Mouse (Mus musculus) embryonic facial prominence, embryonic 12.5 days (tissue): ENCODE measurements at regions not wholly inside any gene's neighbourhood (a gene's known extent, or its start where the extent isn't known, plus 50 kb on each side); places are given as distances from the start of the nearest gene placed in this dataset.
"Not testable (repeated sequence)": the region's sequence is repeated elsewhere in the genome, so short reads cannot be mapped to it uniquely, and the experiment has no call there.

ENCODE experiments used
- ATAC-seq: fragments of 200-750 bp; cut with Nextera tagmentation; 2 replicates; pipeline ENCODE4 v1.8.0; 2017; ENCODE audit not compliant: insufficient number of reproducible peaks, insufficient read depth, low FRiP score, low TSS enrichment
- H3K27ac ChIP-seq: fragments of 300-500 bp; sonication (generic); 2 replicates; pipeline ENCODE4 v1.5.1; 2016; ENCODE audit warnings: mild to moderate bottlenecking
- H3K27me3 ChIP-seq: fragments of 300-500 bp; sonication (generic); 2 replicates; pipeline ENCODE4 v1.6.1; 2016; ENCODE audit warnings: mild to moderate bottlenecking, moderate library complexity
- H3K36me3 ChIP-seq: fragments of 300-500 bp; sonication (generic); 2 replicates; pipeline ENCODE4 v1.6.1; 2016; ENCODE audit warnings: mild to moderate bottlenecking
- H3K4me1 ChIP-seq: fragments of 300-500 bp; sonication (generic); 2 replicates; pipeline ENCODE4 v1.6.1; 2016
- H3K4me2 ChIP-seq: fragments of 300-500 bp; sonication (generic); replicated peaks from 2 replicates; pipeline ENCODE4 v1.6.1; 2016; ENCODE audit warnings: mild to moderate bottlenecking, moderate library complexity
- H3K4me3 ChIP-seq: fragments of 300-500 bp; sonication (generic); 2 replicates; pipeline ENCODE4 v1.5.1; 2016; ENCODE audit warnings: mild to moderate bottlenecking
- H3K9ac ChIP-seq: fragments of 300-500 bp; sonication (generic); 2 replicates; pipeline ENCODE4 v1.6.1; 2016; ENCODE audit warnings: mild to moderate bottlenecking, moderate library complexity
- H3K9me3 ChIP-seq: fragments of 300-500 bp; sonication (generic); 2 replicates; pipeline ENCODE4 v1.6.1; 2016; ENCODE audit warnings: mild to moderate bottlenecking, moderate library complexity
- WGBS: fragments of 180-500 bp; shearing (Covaris S2); methylation state at CpG from one replicate; pipeline ENCODE4 v1.1.7; 2016; 5-methylcytosine and 5-hydroxymethylcytosine counted together

- Histone ChIP-seq H3K9ac (no peak overlapping the region), H3K4me2 (no peak overlapping the region), H3K4me1 (no peaks in the 10 kb centered on the region), H3K27ac (no peak overlapping the region), H3K4me3 (no peak overlapping the region), H3K27me3 (no peaks in the 10 kb centered on the region), H3K36me3 (no peaks in the 10 kb centered on the region), H3K9me3 (no peaks in the 10 kb centered on the region)
- ATAC-seq: no peak
- WGBS: 74% methylated on average over 5 of the region's 5 CpGs
These were observed 61.6 kb downstream of the Zxdb start for GRCm38 (mm10) chrX:94785983-94786382.

DNA sequence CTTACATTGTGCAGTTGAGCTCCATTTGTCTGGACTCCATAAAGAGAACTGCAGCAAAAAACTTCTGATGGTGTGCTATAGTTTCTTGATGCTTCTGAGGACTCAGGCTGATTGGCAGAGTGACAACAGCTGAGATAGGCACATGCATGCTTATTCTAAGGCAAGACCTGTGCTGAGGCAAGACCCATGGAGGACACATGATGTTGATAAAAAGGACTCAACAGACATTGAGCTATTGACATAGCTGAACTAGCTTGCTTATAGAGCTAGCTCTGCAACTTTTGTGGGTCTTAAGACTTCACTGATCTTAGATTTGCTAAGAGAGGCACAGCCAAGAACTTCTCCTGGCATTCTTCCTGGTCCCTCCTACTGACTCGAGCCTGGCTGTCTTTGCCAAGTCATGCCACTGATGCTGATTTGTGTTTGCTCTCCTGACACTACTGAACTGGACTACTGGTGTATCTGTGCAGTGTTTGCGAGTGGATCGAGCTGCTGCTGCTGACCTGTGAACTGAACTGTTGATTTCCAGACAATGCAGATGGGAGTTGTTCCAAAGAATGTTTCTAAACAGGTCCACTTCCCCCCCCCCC, 64.1 kb downstream of the Zxdb start:
- Histone ChIP-seq H3K4me1 (no peaks in the 10 kb centered on the region), H3K27ac (no peak overlapping the region), H3K9ac (no peak overlapping the region), H3K4me2 (no peak overlapping the region), H3K27me3 (no peaks in the 10 kb centered on the region), H3K4me3 (no peak overlapping the region), H3K9me3 (no peaks in the 10 kb centered on the region), H3K36me3 (no peaks in the 10 kb centered on the region)
- 83% methylated on average over 3 of the region's 3 CpGs for WGBS
- ATAC-seq: no peak

DNA sequence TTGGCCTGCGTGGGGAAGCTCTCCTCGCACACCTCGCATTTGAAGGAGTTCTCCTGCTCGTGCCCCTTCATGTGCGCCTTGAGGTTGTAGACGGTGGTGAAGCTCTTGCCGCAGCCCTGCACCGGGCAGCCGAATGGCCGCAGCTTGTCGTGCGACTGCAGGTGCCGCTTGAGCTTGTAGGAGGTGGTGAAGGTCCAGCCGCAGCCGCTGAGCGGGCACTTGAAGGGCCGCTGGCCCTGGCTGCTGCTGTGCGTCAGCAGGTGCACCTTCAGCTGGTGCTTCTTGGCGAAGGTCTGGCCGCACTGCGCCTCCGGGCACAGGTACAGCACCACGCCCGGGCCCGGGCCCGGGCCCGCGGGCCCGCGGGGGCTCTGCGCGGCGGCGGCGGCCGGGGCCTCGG, 72.5 kb downstream of the Zxdb start:
- no CpG with 5 or more reads among the region's 37 CpGs for WGBS
- H3K4me2 ChIP-seq, H3K27me3 ChIP-seq, H3K4me3 ChIP-seq, ATAC-seq, H3K9ac ChIP-seq, H3K27ac ChIP-seq, H3K36me3 ChIP-seq, H3K9me3 ChIP-seq, H3K4me1 ChIP-seq: not testable (repeated sequence)

DNA sequence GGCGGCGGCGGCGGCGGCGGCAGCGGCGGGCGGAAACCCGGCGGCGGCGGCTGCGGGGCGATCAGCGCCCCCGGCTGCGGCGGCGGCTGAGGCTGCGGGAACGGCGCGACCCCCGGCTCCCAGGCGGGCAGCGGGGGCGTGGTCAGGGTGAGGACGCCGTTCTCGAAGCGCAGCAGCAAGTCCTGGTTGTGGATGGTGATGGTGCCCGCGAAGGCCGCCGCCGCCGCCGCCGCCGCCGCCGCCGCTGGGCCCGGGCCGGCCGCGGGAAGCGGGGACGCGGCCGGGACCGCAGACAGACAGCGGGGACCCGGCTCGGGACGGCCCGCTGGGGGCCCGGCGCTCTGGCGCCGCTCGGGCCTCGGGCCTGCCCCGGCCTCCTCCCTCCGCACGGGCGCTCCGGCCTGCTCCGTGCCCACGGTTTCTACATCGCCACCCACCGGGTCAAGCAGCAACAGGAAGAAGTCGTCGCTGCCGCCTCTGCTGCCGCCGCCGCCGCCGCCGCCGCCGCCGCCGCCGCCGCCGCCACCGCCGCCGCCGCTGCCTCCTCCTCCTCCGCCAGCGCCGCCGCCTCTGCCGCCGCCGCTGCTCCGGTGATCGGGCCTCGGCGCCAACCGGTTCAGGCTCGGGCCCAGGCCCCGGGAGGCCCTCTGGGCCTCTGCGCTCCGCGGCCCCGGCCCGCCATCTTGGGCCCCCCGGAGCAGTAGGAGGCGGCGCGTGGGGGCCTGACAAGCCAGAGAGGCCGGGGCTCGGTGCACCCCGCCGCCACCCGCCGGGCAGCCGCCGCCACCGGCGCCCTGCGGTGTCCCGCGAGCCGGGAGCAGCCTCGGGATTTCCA, 73.2 kb downstream of the Zxdb start:
- not testable (repeated sequence) for H3K9ac ChIP-seq, H3K27me3 ChIP-seq, H3K27ac ChIP-seq, H3K4me2 ChIP-seq, H3K9me3 ChIP-seq, H3K4me3 ChIP-seq, H3K36me3 ChIP-seq, H3K4me1 ChIP-seq
- peak; percentile 71; the same call in 1 of the 2 replicates for ATAC-seq
- no CpG with 5 or more reads among the region's 131 CpGs for WGBS

GRCm38 (mm10) chrX:94798183-94798619, 73.8 kb downstream of the Zxdb start:
- not testable (repeated sequence) for H3K4me1 ChIP-seq
- WGBS: no CpG with 5 or more reads among the region's 22 CpGs

GRCm38 (mm10) chrX:94812760-94813159, 88.4 kb downstream of the Zxdb start:
- not testable (repeated sequence) for ATAC-seq, H3K4me3 ChIP-seq, H3K9me3 ChIP-seq, H3K27me3 ChIP-seq, H3K9ac ChIP-seq, H3K4me2 ChIP-seq, H3K36me3 ChIP-seq, H3K27ac ChIP-seq, H3K4me1 ChIP-seq
- WGBS: no CpG with 5 or more reads among the region's 3 CpGs

More at GRCm38 (mm10) chrX:94798183-94798619, 73.8 kb downstream of the Zxdb start:
- not testable (repeated sequence) for H3K4me2 ChIP-seq, H3K4me3 ChIP-seq, H3K9me3 ChIP-seq, H3K27ac ChIP-seq, H3K9ac ChIP-seq, H3K36me3 ChIP-seq, H3K27me3 ChIP-seq
- ATAC-seq: peak; percentile 65; the same call in 1 of the 2 replicates

GRCm38 (mm10) chrX:94827524-94827923, 103.2 kb downstream of the Zxdb start:
- H3K9ac ChIP-seq, H3K36me3 ChIP-seq, H3K27ac ChIP-seq, H3K4me2 ChIP-seq, H3K4me1 ChIP-seq, H3K4me3 ChIP-seq, H3K9me3 ChIP-seq, ATAC-seq, H3K27me3 ChIP-seq: not testable (repeated sequence)
- WGBS: 92% methylated on average over 6 of the region's 6 CpGs

DNA sequence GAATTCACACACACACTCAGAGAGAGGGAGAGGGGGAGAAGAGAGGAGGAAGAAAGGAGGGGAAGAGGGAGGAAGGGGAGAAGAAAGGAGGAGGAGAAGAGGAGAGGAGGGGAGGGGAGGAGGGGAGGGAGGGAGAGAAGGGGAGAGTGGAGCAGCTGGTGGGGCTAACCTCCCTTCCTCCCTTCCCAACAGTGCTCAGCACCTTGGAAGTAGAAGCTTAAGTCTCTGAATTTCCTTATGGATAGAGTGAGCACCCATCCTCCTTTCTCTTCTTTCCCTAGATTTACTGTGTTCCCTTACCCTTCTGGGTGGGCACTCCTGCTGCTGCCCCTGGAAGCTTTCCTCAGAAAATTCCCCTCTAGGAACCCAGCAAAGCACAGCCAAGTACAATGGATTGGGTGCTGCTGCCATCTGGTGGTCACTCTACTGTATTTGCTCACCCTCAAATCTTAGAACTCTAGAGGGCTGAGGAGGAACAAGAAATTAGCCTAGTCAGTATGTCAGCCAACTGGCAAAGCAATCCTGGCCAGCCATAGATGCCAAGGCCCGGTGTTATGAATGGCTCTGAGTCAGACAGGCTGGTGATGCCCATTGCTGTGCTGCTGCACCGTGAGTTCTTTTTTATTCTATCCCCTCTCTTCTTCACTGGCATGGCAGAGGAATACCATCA, 119.9 kb downstream of the Zxdb start:
- not testable (repeated sequence) for H3K27ac ChIP-seq, H3K27me3 ChIP-seq, ATAC-seq, H3K36me3 ChIP-seq, H3K4me2 ChIP-seq, H3K9ac ChIP-seq, H3K4me1 ChIP-seq, H3K9me3 ChIP-seq, H3K4me3 ChIP-seq
- WGBS: 40% methylated on average over 2 of the region's 2 CpGs

- H3K27me3 ChIP-seq, H3K9me3 ChIP-seq, H3K4me2 ChIP-seq, ATAC-seq, H3K27ac ChIP-seq, H3K9ac ChIP-seq, H3K36me3 ChIP-seq, H3K4me3 ChIP-seq, H3K4me1 ChIP-seq: not testable (repeated sequence)
- 83% methylated on average over 1 of the region's 3 CpGs for WGBS
These were observed 125.2 kb downstream of the Zxdb start for GRCm38 (mm10) chrX:94849549-94849948.

DNA sequence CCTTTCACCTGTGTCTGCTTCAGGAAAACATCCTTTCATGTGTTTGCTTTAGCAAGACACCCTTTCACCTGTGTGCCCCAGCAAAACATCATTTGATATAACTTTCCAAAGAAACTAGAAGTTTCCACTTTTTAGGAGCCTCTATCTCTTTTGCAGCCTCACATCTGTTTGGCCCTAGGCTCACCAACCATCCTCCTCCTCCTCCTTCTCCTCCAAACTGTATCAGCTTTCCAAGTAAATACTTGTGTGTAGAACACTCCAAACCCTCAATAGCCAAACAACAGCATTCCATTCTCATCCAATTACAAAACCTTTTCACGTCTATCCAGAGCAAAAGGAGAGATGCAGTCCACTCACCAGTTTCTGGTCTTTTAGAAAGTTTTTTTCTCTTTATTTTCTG, 133.1 kb downstream of the Zxdb start:
- ATAC-seq: no peak
- no peaks in the 10 kb centered on the region for H3K36me3 ChIP-seq
- H3K4me3 ChIP-seq: no peak overlapping the region
- H3K4me1 ChIP-seq: no peaks in the 10 kb centered on the region
- H3K9me3 ChIP-seq: no peaks in the 10 kb centered on the region
- H3K27ac ChIP-seq: no peak overlapping the region
- no peak overlapping the region for H3K9ac ChIP-seq
- H3K4me2 ChIP-seq: no peak overlapping the region
- no peaks in the 10 kb centered on the region for H3K27me3 ChIP-seq
- 47% methylated on average over 1 of the region's 1 CpGs for WGBS

- no peak overlapping the region for H3K9ac ChIP-seq
- no peaks in the 10 kb centered on the region for H3K9me3 ChIP-seq
- 66% methylated on average over 4 of the region's 4 CpGs for WGBS
- H3K27me3 ChIP-seq: no peaks in the 10 kb centered on the region
- H3K36me3 ChIP-seq: no peaks in the 10 kb centered on the region
- H3K27ac ChIP-seq: no peak overlapping the region
- H3K4me3 ChIP-seq: no peak overlapping the region
- ATAC-seq: no peak
- H3K4me1 ChIP-seq: no peaks in the 10 kb centered on the region
- no peak overlapping the region for H3K4me2 ChIP-seq
These were observed 133.6 kb downstream of the Zxdb start for GRCm38 (mm10) chrX:94857954-94858353.

- H3K36me3 ChIP-seq: no peaks in the 10 kb centered on the region
- ATAC-seq: no peak
- no peak overlapping the region for H3K9ac ChIP-seq
- H3K4me1 ChIP-seq: no peaks in the 10 kb centered on the region
- H3K27me3 ChIP-seq: no peaks in the 10 kb centered on the region
- no peak overlapping the region for H3K4me3 ChIP-seq
- no peak overlapping the region for H3K27ac ChIP-seq
- no peak overlapping the region for H3K4me2 ChIP-seq
- WGBS: 75% methylated on average over 1 of the region's 1 CpGs
- no peaks in the 10 kb centered on the region for H3K9me3 ChIP-seq
These were observed 138.8 kb downstream of the Zxdb start for GRCm38 (mm10) chrX:94863123-94863522.
